Mouse (Mus musculus): ENCODE data around the gene Lamc1. TPM values are rescaled to one million over a fixed set of nuclear protein-coding genes. Genes with fewer than 3 reads are reported as not detected.

Gene Lamc1
- total RNA-seq, 2 experiments from 2014 or later = 415 to 420 TPM

GRCm38 (mm10) chr1:153215676-153216075 lies 116.9 kb downstream of the Lamc1 start:
- DNase-seq = no peak
- intact Hi-C loops (cut with DNase I) = loop anchor here (5.0 kb wide), 1 partner anchor 83 kb away; no protein-coding TSS in a partner anchor

DNA sequence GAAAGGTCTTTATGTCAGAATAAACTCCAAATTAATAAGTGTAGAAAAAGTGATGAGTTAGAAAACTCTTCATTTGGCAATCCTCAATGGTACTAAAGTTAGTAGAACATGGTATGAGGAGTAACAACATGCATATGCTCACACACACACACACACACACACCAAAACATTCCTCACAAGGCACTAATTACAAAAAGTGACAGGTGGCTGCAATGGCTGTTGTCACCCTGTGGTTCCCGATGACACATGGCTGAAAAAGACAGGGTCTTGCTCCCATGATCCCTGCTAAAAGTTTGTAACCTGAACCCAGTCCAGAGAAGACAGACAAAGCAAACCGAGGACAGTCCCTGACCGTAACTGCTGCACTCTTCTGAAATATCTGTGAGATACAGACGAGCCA lies 121.6 kb downstream of the Lamc1 start:
- intact Hi-C loops (cut with DNase I) = no loop called here
- DNase-seq = no peak

DNA sequence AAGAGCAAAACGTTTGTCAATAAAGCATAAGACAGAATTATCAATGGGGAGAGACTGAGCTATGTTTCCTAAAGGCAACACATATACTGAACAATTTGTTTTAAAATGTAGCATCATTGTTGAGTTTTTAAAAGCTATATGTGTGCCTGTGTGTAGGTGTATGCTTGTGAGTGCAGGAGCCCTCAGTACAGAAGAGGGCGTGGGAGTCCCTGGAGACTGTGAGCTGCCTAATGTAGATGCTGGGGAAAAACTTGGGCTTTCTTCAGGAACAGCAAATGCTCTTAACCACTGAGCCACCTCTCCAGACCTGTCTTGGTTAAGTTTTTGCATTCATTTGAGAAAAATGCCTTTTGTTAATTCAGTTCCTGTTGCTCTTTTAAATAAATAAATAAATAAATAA lies 122.4 kb downstream of the Lamc1 start:
- DNase-seq = no peak
- intact Hi-C loops (cut with DNase I) = no loop called here

DNA sequence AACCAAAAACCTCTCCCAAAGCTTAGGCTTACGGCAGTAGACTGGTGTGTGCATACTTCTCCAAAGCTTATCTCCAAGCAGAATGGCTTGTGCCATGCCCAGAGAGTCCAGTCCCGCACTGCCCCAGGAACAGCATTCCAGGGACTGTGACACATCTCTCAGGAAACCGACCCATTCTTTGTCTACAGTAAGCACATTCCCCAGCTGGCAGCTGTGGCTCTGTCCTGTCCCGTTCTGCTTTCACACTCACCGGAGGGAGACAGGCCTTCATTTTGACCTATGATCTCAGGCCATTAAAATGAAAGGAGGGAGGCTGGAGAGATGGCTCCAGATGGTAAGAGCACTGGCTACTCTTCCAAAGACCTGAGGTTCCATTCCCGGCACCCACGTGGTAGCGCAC lies 130.4 kb downstream of the Lamc1 start:
- intact Hi-C loops (cut with DNase I) = no loop called here
- DNase-seq = no peak

DNA sequence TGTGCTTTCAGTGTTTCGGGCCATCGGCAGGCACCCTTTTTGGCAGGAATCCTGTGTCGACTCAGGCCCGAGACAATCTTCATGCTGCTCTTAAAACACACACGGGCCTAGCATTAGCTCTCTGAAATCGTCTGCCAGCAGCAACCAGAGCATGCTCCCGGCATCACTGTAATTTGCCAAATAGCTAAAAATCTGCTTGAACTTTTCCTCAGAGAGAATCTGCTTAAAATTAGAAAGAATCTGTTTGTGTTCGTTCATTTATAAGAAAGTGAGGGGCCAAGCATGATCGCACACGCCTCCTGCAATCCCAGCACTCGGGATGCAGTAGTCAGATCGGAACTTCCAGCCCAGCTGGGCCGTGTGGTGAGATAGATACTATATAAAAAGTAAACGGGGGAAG lies 131.1 kb downstream of the Lamc1 start:
- DNase-seq = no peak
- intact Hi-C loops (cut with DNase I) = no loop called here

- no peak for DNase-seq
- intact Hi-C loops (cut with DNase I) = no loop called here
Observed at GRCm38 (mm10) chr1:153197316-153197850, 135.2 kb downstream of the Lamc1 start.

- DNase-seq = no peak
- intact Hi-C loops (cut with DNase I) = no loop called here
Observed at GRCm38 (mm10) chr1:153192945-153193344, 139.6 kb downstream of the Lamc1 start.

- intact Hi-C loops (cut with DNase I) = no loop called here
- DNase-seq = no peak
Observed at GRCm38 (mm10) chr1:153192379-153192778, 140.2 kb downstream of the Lamc1 start.

GRCm38 (mm10) chr1:153191943-153192329 lies 140.7 kb downstream of the Lamc1 start:
- DNase-seq = peak; percentile 69 to 81
- intact Hi-C loops (cut with DNase I) = no loop called here

DNA sequence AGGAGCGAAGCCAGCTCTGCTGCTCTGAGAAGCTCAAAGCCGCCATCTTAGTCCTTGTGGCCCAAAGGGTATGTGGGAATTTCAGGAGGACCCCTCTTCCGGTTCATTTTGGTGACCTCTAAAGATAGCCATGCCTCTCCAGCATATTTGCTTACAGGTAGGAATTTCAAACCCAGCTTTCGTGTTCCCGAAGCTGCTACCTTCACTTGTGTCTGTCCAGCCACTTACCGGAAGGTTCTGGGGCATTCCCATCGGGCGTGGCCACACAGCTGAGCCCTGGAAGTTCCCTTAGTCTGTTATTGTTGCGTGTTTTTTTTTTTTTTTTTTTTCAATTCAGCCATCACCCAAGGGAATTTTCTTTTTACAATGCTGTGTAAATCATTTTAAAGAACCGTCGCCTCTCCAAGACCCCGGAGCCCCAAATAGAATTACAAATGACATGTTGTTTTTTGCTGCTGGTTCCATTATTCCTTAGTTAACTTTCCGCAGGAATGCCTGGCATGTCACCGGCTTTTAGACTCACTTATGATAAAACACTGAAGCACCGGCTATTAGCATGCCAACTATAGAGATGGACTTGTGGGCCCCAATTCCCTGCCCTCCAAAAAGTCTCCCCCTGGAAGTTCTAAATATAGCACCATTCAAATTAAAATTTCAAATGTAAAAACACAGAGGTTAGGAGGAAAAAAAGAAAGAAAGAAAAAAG lies 141.2 kb downstream of the Lamc1 start:
- intact Hi-C loops (cut with DNase I) = no loop called here
- DNase-seq = peak; percentile 37 to 55

DNA sequence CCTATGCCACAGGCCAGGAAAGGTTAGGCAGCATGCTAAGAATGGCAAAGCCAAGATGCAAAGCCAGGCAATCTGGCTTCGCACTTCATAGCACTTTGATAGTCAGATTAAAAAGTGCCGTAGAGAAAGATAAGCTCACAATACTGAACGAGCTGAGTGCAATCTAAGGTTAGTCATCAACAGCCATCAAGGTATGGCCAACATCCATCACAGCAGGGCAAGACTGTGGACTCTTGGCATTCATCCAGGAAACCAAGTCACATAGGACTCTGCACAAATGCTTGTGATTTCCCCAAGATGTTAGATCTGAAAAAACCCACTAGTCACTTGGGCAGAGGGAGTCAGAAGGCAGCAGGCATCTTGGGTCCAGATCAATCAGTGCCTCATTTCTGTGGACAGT lies 144.5 kb downstream of the Lamc1 start:
- DNase-seq = no peak
- intact Hi-C loops (cut with DNase I) = no loop called here

GRCm38 (mm10) chr1:153185828-153186803 lies 146.5 kb downstream of the Lamc1 start, which contains the start of gene Lamc2:
Lamc2 (minus strand) TSS chr1:153186447.
- DNase-seq = peak in 1 of 2 experiments; percentile 36
- intact Hi-C loops (cut with DNase I) = no loop called here

DNA sequence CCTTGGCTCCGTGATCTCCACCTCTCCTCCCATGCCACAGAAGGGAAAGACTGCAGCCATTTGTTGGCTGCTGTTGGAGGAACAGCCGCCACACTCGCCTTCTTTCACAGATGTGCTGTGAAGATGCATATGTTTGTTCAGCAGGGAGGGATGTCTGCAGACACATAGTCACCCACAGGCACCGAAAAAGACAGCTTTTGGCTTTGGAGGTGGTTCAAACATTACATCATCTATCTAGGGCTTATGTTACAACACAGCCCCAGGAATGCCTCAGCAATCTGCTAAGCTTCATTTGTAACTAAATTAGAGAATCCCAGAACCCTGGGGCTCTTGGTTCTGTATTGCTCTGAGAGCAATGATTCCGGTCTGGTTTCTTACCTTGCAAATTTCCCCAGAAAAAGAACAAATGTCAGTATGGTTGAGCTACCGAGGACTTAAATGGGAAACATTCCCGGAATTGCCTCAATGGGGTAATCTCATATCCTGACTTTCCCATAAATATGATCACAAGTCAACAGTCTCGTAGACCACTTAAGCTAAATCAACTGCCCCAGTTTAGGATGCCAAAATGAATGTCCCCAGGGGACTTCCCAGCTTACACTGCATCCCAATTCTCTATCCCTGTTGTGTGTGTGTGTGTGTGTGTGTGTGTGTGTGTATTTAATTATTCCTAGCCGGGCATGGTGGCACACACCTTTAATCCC lies 151.8 kb downstream of the Lamc1 start:
- DNase-seq = peak; percentile 53 to 66
- intact Hi-C loops (cut with DNase I) = no loop called here

- intact Hi-C loops (cut with DNase I) = no loop called here
- no peak for DNase-seq
Observed at GRCm38 (mm10) chr1:153180160-153180559, 152.4 kb downstream of the Lamc1 start.

- peak; percentile 84 to 85 for DNase-seq
- intact Hi-C loops (cut with DNase I) = no loop called here
Observed at GRCm38 (mm10) chr1:153174801-153175200, 157.8 kb downstream of the Lamc1 start.

DNA sequence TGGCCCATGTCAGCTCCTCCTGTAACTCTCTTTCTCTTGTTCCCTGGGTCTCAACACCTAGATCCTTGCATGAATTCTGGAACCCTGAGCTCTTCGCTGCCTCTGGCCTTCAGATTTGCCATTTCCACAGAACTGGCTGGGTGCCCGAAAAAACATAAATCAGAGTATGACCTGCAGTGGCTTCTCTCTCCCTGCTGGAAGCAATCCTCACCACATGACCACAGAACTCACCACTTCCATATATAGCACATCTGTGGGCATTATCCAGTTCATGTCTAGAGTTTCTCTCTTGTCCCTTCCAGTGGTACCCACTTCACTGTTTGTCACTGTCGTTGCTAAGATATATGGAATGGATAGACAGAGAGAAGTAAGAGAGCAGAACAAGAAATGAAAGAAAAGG lies 159.3 kb downstream of the Lamc1 start:
- peak; percentile 46 to 51 for DNase-seq
- intact Hi-C loops (cut with DNase I) = no loop called here

GRCm38 (mm10) chr1:153172291-153172731 lies 160.3 kb downstream of the Lamc1 start:
- DNase-seq = no peak
- intact Hi-C loops (cut with DNase I) = no loop called here

GRCm38 (mm10) chr1:153171011-153171410 lies 161.6 kb downstream of the Lamc1 start:
- no peak for DNase-seq
- intact Hi-C loops (cut with DNase I) = no loop called here
